Mouse (Mus musculus) embryonic facial prominence, embryonic 13.5 days (tissue): ENCODE data around the gene Snu13. TPM values are rescaled to one million over a fixed set of nuclear protein-coding genes. Genes with fewer than 3 reads are reported as not detected.

Experiments
- ATAC-seq: fragments of 200-750 bp; cut with Nextera tagmentation; 2 replicates; pipeline ENCODE4 v1.8.0; 2017; ENCODE audit warnings: low read depth; ENCODE audit not compliant: insufficient number of reproducible peaks, insufficient read depth, low FRiP score, low TSS enrichment
- H3K27ac ChIP-seq: fragments of 300-500 bp; sonication (generic); 2 replicates; pipeline ENCODE4 v1.5.1; 2015; ENCODE audit warnings: moderate library complexity, mild to moderate bottlenecking, inconsistent platforms
- H3K27me3 ChIP-seq: fragments of 300-500 bp; sonication (generic); 2 replicates; pipeline ENCODE4 v1.6.1; 2015; ENCODE audit warnings: mild to moderate bottlenecking, inconsistent platforms
- H3K36me3 ChIP-seq: fragments of 300-500 bp; sonication (generic); 2 replicates; pipeline ENCODE4 v1.6.1; 2015; ENCODE audit warnings: mild to moderate bottlenecking, inconsistent platforms
- H3K4me1 ChIP-seq: fragments of 300-500 bp; sonication (generic); 2 replicates; pipeline ENCODE4 v1.6.1; 2015; ENCODE audit warnings: inconsistent platforms
- H3K4me2 ChIP-seq: fragments of 300-500 bp; sonication (generic); 2 replicates; pipeline ENCODE4 v1.6.1; 2015; ENCODE audit warnings: moderate library complexity, mild to moderate bottlenecking, inconsistent platforms
- H3K4me3 ChIP-seq: fragments of 300-500 bp; sonication (generic); 2 replicates; pipeline ENCODE4 v1.5.1; 2015; ENCODE audit warnings: mild to moderate bottlenecking, inconsistent platforms
- H3K9ac ChIP-seq: fragments of 300-500 bp; sonication (generic); 2 replicates; pipeline ENCODE4 v1.6.1; 2015; ENCODE audit warnings: mild to moderate bottlenecking, inconsistent platforms
- H3K9me3 ChIP-seq: fragments of 300-500 bp; sonication (generic); 2 replicates; pipeline ENCODE4 v1.6.1; 2016; ENCODE audit warnings: inconsistent platforms
- WGBS: fragments of 180-500 bp; shearing (Covaris S2); methylation state at CpG from one replicate; pipeline ENCODE4 v1.1.7; 2015; ENCODE audit warnings: mixed read lengths; 5-methylcytosine and 5-hydroxymethylcytosine counted together
- polyA plus RNA-seq: library from polyadenylated mRNA; unstranded; fragments of >200 nt; fragmentation: Nextera tagmentation; extraction: Ambion mirVana; gene quantifications from 2 replicates; pipeline ENCODE4 v1.2.1, GENCODE M21; 2015

Snu13 gene
- polyA plus RNA-seq, 1 experiment from 2014 or later = 281 TPM

DNA sequence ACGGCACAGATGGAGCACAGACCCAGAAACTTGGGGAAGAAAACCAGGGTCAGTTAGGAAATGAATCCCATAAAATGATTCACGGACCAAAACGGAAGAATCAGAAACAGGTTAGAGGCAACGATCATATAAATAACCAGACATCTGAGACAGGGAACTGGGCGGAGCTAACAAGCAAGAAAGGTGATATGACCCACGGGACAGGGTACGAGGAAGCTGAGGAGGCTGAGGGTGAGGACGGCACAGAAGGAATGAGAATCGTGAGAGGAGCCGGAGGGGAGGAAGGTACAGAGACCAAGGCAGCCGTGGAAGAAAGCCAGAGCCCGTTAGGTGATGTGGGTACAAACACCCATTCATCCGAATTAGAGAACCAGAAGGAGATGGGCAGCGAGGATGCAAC lies 16.5 kb upstream of the Snu13 start:
- H3K27ac ChIP-seq = no peak overlapping the region

DNA sequence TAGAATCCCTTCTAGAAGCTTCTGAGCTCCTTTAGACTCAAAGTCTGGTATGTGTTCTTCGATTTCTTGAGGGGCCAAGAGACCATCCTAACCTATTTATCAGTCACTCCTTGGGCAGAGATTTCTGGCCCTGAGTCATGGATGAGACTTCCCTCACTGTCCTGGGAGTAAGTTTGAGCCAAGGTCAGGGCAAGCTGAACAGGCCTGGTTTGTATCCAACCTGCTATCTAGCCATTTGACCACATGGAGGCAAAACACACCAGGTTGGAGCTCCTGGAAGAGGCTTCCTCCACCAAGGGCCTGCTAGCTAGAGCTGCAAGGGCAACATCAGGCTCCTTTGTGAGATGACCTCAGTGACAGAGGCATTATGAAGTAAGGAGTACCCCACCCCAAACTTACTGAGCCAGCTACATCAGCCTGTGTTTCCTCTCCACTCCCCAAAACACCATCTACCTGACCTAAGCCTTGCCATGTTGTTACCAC lies 11.4 kb upstream of the Snu13 start, which contains the start of gene 4930407I10Rik:
Gene 4930407I10Rik (plus strand): TSS at position 433 of the 483 bp plus-strand sequence.
- H3K27me3 ChIP-seq = peaks cover 18% of the 10 kb centered on the region
- no peaks in the 10 kb centered on the region for H3K9me3 ChIP-seq
- no peak within 1 kb of the TSS for H3K9ac ChIP-seq
- peaks cover 9% of the 10 kb centered on the region for H3K4me1 ChIP-seq
- WGBS = 80% methylated on average over 1 of the region's 1 CpGs
- no peak within 1 kb of the TSS for H3K27ac ChIP-seq
- ATAC-seq = no peak
- no peak within 1 kb of the TSS for H3K4me2 ChIP-seq
- H3K36me3 ChIP-seq = no peaks in the 10 kb centered on the region
- H3K4me3 ChIP-seq = no peak within 1 kb of the TSS

More for the DNA sequence above, 16.5 kb upstream of the Snu13 start:
- 20% methylated on average over 14 of the region's 14 CpGs for WGBS
- Histone ChIP-seq H3K9ac (no peak overlapping the region; the same call in 1 of the 2 replicates), H3K4me2 (peak overlapping the region; percentile 42), H3K4me3 (no peak overlapping the region), H3K27me3 (peaks cover 43% of the 10 kb centered on the region), H3K4me1 (peaks cover 13% of the 10 kb centered on the region), H3K36me3 (no peaks in the 10 kb centered on the region), H3K9me3 (no peaks in the 10 kb centered on the region)
- no peak for ATAC-seq

DNA sequence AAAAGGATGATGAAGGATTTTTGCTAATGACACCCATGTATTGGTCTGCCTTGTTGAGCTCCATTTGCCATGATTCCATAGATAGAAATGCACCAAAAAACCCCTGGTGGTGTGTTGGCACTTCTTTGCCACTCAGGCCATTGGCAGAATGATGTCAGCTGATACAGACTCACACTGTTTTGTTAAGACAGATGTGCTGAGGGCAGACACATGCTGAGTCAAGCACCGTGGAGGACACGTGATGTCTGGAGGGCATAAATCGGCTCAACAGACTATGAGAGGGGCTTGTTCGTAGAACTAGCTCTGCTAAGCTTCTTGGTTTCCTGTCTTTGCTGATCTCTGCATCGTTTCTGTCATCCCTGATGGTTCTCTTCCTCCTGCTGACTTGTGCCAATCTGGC lies 5.1 kb upstream of the Snu13 start:
- Histone ChIP-seq H3K4me2 (no peak overlapping the region), H3K4me1 (peaks cover 3% of the 10 kb centered on the region; the same call in 1 of the 2 replicates), H3K9me3 (no peaks in the 10 kb centered on the region), H3K27ac (no peak overlapping the region), H3K36me3 (no peaks in the 10 kb centered on the region), H3K4me3 (no peak overlapping the region), H3K27me3 (no peaks in the 10 kb centered on the region), H3K9ac (no peak overlapping the region)
- no peak for ATAC-seq
- WGBS = 49% methylated on average over 5 of the region's 5 CpGs

DNA sequence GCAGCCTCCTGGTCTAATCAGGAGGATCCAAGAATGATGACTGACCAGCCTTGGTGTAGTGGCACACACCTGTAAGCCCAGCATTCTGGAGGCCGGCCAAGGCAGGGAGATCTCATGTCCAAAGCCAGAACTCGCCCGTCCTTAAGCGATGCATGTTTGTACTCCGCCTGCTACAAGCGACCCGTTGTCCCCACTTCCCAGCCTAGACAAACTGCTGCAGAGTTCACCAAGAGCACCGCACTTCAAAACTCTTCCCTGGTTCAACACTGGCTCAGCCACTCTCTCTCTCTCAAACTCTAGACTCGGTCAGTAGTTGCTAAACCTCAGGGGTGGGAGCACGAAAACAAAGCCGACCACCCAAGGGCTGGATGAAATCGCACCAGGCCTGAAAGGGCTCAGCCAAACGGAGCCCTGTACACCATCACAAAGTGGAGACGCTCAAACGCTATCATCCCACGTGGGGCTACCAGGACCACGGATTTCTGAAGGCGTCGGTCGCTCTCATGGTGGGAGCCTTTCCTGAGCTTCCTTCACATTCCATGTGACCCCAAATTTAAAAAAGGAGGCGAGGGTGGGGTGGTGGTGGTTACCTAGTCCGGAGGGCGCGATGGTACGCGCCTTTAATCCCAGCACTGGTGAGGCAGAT lies 1.0 kb downstream of the Snu13 start:
- peak overlapping the region; percentile 100 for H3K4me3 ChIP-seq
- WGBS = 4% methylated on average over 26 of the region's 26 CpGs
- H3K4me1 ChIP-seq = peaks cover 15% of the 10 kb centered on the region
- H3K4me2 ChIP-seq = peak overlapping the region; percentile 89
- H3K9me3 ChIP-seq = no peaks in the 10 kb centered on the region
- H3K27ac ChIP-seq = peak overlapping the region; percentile 95; the same call in 1 of the 2 replicates
- H3K9ac ChIP-seq = peak overlapping the region; percentile 99
- peaks cover 16% of the 10 kb centered on the region for H3K36me3 ChIP-seq
- no peaks in the 10 kb centered on the region for H3K27me3 ChIP-seq
- ATAC-seq = no peak

DNA sequence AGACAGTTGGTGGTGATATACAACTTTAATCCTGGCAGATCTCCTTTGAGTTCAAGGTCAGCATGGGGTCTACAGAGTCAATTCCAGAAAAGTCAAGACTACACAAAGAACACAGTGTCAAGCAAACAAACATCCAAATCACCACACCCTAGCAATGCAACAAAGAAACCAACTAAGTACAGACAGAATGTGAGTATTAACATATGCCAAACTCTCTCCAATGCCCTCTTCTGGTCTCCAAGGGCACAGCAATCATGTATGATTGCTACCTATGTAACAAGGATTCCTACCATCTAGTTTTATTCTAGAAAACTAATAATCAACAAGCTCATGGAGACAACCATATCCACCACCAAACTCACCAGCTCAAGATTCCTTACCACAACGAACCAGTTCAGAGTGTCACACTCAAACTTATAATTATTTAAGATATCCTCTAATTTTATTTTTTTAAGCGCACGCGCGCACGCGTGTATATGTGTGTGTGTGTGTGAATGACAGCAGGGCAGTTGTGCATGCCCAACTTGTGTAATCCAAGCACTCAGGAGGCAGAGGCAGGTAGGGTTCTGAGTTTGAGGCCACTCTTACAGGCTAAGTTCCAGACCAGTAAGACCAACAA lies 3.1 kb downstream of the Snu13 start:
- peaks cover 15% of the 10 kb centered on the region for H3K4me1 ChIP-seq
- H3K27me3 ChIP-seq = no peaks in the 10 kb centered on the region
- no peaks in the 10 kb centered on the region for H3K9me3 ChIP-seq
- no peak for ATAC-seq
- peaks cover 31% of the 10 kb centered on the region for H3K36me3 ChIP-seq
- no peak overlapping the region for H3K27ac ChIP-seq
- no peak overlapping the region for H3K4me3 ChIP-seq
- H3K9ac ChIP-seq = no peak overlapping the region
- 96% methylated on average over 7 of the region's 7 CpGs for WGBS
- no peak overlapping the region for H3K4me2 ChIP-seq

DNA sequence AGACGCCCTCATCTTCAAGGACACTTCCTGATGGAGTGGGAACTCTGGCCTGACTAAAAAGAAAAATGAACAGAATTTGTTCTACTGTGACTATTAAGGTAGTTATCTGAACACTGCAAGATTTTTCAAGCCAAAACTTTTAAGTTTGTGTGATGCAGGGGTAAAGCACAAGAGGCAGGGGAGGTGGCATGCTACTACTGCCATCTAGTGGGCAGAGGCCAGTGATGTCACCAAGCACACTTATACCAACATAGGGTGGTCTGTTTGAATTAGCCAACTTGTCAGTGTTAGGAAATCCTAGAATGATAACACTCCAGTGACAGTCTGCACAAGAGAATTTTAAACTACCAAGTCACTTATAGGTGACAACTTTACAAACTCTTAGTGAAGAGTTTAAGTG lies 6.7 kb downstream of the Snu13 start:
- WGBS = 100% methylated on average over 1 of the region's 1 CpGs
- no peak for ATAC-seq
- H3K27ac ChIP-seq = no peak overlapping the region
- H3K4me3 ChIP-seq = no peak overlapping the region
- peaks cover 3% of the 10 kb centered on the region; the same call in 1 of the 2 replicates for H3K4me1 ChIP-seq
- H3K9ac ChIP-seq = no peak overlapping the region
- no peaks in the 10 kb centered on the region for H3K27me3 ChIP-seq
- peaks cover 65% of the 10 kb centered on the region for H3K36me3 ChIP-seq
- H3K9me3 ChIP-seq = no peaks in the 10 kb centered on the region
- H3K4me2 ChIP-seq = no peak overlapping the region

DNA sequence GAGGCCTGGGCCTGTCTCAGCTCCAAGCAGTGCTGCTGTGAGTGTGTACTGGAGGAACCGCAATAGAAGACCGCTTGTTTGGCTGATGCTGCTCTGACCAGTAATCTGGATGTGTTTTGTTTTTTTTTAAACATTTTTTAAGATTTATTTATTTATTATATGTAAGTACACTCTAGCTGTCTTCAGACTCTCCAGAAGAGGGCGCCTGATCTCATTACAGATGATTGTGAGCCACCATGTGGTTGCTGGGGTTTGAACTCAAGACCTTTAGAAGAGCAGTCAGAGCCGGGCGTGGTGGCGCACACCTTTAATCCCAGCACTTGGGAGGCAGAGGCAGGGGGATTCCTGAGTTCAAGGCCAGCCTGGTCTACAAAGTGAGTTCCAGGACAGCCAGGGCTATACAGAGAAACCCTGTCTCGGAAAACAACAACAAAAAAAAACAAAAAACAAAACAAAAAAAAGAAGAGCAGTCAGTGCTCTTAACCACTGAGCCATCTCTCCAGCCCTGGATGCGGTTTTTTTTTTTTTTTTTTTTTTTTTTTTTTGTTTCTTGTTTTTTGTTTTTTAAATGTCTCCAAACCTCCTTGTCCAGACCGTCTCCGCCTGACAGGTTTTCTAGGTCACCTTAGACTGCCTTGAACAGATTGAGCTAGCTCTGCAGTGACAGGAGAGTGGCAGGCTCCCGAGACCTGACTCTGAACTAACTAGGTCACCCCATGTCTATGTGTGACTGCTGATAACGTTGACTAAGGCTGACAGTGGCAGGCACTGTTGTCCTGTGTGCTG lies 11.3 kb downstream of the Snu13 start:
- Histone ChIP-seq H3K4me2 (no peak overlapping the region), H3K4me1 (no peaks in the 10 kb centered on the region), H3K27ac (no peak overlapping the region), H3K4me3 (no peak overlapping the region), H3K9me3 (no peaks in the 10 kb centered on the region), H3K27me3 (no peaks in the 10 kb centered on the region), H3K36me3 (peaks cover 88% of the 10 kb centered on the region), H3K9ac (no peak overlapping the region)
- ATAC-seq = no peak
- 82% methylated on average over 12 of the region's 12 CpGs for WGBS

DNA sequence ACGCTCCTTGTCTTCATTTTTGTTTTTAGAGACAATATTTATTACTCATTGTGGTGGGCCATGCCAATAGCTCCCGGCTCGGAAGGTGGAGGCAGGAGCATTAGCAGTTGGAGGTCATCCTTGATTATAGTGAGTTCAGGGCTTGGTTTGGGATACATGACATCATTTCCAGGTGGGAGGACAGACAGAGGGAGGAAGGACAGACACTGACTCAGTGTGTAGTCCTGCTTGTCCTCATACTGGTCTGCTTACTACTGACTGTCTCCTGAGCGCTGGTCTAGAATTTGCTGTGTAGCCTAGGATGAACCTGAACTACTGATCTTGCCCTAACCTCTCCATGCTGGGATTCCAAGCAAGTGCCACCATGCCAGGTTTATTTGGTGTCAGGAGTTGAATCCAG lies 13.6 kb downstream of the Snu13 start, which contains the start of gene Desi1:
Gene Desi1 (minus strand): TSS at position 101 of the 400 bp plus-strand sequence.
- Histone ChIP-seq H3K36me3 (peaks cover 91% of the 10 kb centered on the region), H3K27me3 (no peaks in the 10 kb centered on the region), H3K4me1 (no peaks in the 10 kb centered on the region), H3K4me3 (no peak within 1 kb of the TSS), H3K27ac (no peak within 1 kb of the TSS), H3K4me2 (no peak within 1 kb of the TSS), H3K9me3 (no peaks in the 10 kb centered on the region), H3K9ac (no peak within 1 kb of the TSS)
- ATAC-seq = no peak
- 94% methylated on average over 4 of the region's 4 CpGs for WGBS

DNA sequence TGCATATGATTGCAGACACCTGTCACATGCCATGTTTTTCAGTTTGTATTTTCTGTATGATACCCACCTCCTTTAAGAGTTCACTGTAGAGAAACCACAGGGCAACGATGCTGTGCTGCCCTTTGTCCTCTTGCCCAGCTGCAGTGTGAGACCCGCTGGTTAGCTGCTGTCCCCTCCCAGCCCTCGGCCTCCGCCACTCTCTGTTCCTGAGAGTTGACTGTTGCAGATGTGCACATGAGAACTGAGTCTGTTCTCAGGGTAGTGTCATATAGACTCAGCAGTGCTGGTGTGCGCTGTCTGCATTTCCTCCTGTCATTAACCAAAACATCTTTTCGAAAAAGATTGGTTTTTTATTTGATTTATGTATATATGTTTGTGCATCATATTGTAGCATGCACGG lies 15.0 kb downstream of the Snu13 start:
- H3K4me2 ChIP-seq = no peak overlapping the region
- H3K27me3 ChIP-seq = no peaks in the 10 kb centered on the region
- H3K36me3 ChIP-seq = peaks cover 91% of the 10 kb centered on the region
- 85% methylated on average over 7 of the region's 7 CpGs for WGBS
- no peak overlapping the region for H3K4me3 ChIP-seq
- no peak overlapping the region for H3K27ac ChIP-seq
- no peaks in the 10 kb centered on the region for H3K9me3 ChIP-seq
- no peaks in the 10 kb centered on the region for H3K4me1 ChIP-seq
- no peak overlapping the region for H3K9ac ChIP-seq
- ATAC-seq = no peak

DNA sequence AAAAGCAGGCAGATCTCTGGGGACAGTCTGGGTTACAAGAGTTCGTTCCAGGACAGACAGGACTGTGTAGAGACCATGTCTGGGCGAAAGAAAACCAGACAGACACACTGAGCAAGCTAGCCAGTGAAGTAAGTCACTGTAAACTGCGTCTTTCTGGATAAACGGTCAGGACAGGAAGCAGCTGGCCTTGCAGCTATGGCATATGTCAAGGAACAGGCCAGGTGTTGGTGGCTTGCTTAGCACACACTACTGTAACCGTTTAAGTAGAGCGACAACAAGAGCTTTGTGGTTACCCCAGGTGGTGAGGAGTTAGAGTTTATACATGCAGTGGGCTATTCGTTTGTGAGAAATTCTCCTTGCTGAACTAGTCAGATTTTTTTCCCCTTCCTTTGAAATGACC lies 19.7 kb downstream of the Snu13 start:
- no peak for ATAC-seq
- WGBS = 82% methylated on average over 7 of the region's 7 CpGs
- Histone ChIP-seq H3K4me1 (no peaks in the 10 kb centered on the region), H3K36me3 (peaks cover 96% of the 10 kb centered on the region), H3K27ac (no peak overlapping the region), H3K4me2 (no peak overlapping the region), H3K4me3 (no peak overlapping the region), H3K27me3 (no peaks in the 10 kb centered on the region), H3K9me3 (no peaks in the 10 kb centered on the region), H3K9ac (no peak overlapping the region)

DNA sequence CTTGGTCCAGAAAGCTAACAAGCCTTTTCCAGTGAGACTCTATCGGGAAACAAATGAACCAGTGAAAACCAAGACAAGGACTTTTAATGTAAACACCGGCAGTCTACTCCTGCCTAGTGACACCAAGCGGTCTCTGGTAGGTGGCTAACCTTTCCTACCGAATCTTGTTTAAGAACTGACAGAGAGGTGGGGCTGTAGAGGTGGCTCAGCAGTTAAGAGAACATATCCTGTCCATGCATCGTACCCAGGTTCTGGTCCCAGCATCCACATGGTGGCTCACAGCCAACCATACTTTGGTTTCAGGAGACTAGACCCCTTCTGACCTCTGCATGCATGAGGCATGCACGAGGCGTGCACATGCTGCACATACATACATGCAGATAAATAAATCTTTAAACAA lies 20.1 kb downstream of the Snu13 start:
- Histone ChIP-seq H3K27ac (no peak overlapping the region), H3K27me3 (no peaks in the 10 kb centered on the region), H3K9ac (no peak overlapping the region), H3K36me3 (peaks cover 98% of the 10 kb centered on the region), H3K4me2 (no peak overlapping the region), H3K9me3 (no peaks in the 10 kb centered on the region), H3K4me3 (no peak overlapping the region), H3K4me1 (no peaks in the 10 kb centered on the region)
- ATAC-seq = no peak
- 92% methylated on average over 7 of the region's 7 CpGs for WGBS
